Mouse (Mus musculus) intestine, embryonic 14.5 days (tissue): Measurements from ENCODE around the gene Fads3. TPM values are rescaled to one million over a fixed set of nuclear protein-coding genes. Genes with fewer than 3 reads are reported as not detected.
A peak's percentile ranks its signal among the peaks of the same experiment; 100 is the strongest.

Experiments used
- ATAC-seq: fragments of 200-750 bp; cut with Nextera tagmentation; replicated peaks from 2 replicates; pipeline ENCODE4 v1.8.0; 2017; ENCODE audit warnings: low read depth, moderate number of reproducible peaks, moderate TSS enrichment, moderate library complexity; ENCODE audit not compliant: low FRiP score, low TSS enrichment
- DNase-seq: peaks from one replicate; pipeline ENCODE4 v3.0.0-alpha.2; 2018; ENCODE audit warnings: low spot score
- H3K27ac ChIP-seq: fragments of 300-500 bp; sonication (generic); 2 replicates; pipeline ENCODE4 v1.5.1; 2014; ENCODE audit warnings: low read depth, mild to moderate bottlenecking, control low read depth
- H3K27me3 ChIP-seq: fragments of 300-500 bp; sonication (generic); replicated peaks from 2 replicates; pipeline ENCODE4 v1.6.1; 2014; ENCODE audit warnings: low read length, control low read depth; ENCODE audit not compliant: control insufficient read depth, insufficient read depth
- H3K36me3 ChIP-seq: fragments of 300-500 bp; sonication (generic); 2 replicates; pipeline ENCODE4 v1.6.1; 2014; ENCODE audit warnings: low read length, control low read depth; ENCODE audit not compliant: control insufficient read depth, insufficient read depth
- H3K4me1 ChIP-seq: fragments of 300-500 bp; sonication (generic); replicated peaks from 2 replicates; pipeline ENCODE4 v1.6.1; 2014; ENCODE audit warnings: low read length, control low read depth, mixed read lengths; ENCODE audit not compliant: control insufficient read depth, insufficient read depth
- H3K4me2 ChIP-seq: fragments of 300-500 bp; sonication (generic); 2 replicates; pipeline ENCODE4 v1.6.1; 2014; ENCODE audit warnings: low read length
- H3K4me3 ChIP-seq: fragments of 300-500 bp; sonication (generic); 2 replicates; pipeline ENCODE4 v1.5.1; 2014; ENCODE audit warnings: low read depth, low read length, control low read depth, mixed read lengths
- H3K9ac ChIP-seq: fragments of 300-500 bp; sonication (generic); 2 replicates; pipeline ENCODE4 v1.6.1; 2014; ENCODE audit warnings: mild to moderate bottlenecking, low read length
- H3K9me3 ChIP-seq: fragments of 300-500 bp; sonication (generic); 2 replicates; pipeline ENCODE4 v1.6.1; 2016; ENCODE audit warnings: low read length, control low read depth; ENCODE audit not compliant: control insufficient read depth
- WGBS: fragments of 180-500 bp; shearing (Covaris S2); extraction: QIAGEN DNeasy Blood & Tissue Kit; methylation state at CpG from one replicate; pipeline ENCODE4 v1.1.7; 2014; 5-methylcytosine and 5-hydroxymethylcytosine counted together
- polyA plus RNA-seq: library from polyadenylated mRNA; unstranded; fragments of >200 nt; fragmentation: Nextera tagmentation; extraction: Ambion mirVana; gene quantifications from 2 replicates; pipeline ENCODE4 v1.2.1, GENCODE M21; 2014

Fads3 gene
- polyA plus RNA-seq, 1 experiment from 2014 or later = 11.5 TPM

DNA sequence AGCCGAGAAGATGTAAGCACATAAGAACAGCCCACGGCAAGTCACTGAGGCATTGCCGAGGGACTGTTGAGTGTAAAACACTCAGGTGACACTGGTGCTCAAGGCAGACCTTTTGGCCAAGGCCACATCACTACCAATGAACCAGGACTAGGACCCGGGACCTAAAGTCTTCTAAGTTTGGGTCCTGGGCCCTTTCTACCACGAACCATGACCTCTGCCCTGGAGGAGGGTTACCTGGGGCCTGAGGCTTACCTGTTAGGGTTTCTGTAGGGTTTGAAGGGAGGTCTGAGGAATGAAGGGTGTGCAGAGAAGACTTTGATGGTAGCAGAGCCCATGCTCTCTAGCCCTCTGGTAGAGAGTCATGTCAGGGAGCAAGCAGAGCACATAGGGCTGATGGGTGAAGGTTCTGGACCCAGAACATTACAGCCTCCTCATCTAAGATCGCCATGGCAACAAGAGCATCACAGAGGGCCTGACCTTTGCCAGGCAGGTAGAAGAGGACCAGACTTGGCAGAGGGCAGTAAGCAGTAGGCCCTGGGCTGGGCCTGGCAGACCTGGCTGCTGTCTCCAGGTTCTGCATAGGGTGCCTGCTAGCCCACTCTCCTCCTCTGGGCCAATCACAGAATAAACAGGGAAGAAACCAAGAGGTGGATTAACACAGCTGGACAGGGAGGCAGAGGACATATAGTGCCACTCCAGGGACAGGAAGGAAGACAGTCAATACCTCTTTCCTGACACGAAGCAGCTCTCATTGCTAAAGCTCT is 40.0 kb upstream of the Fads3 start, which contains the start of the genes Best1 and Rab3il1:
Gene Best1 (minus strand): TSS at position 428 of the 764 bp plus-strand sequence.
Gene Rab3il1 (plus strand): TSS at position 464 of the 764 bp plus-strand sequence.
- Histone ChIP-seq H3K27me3 (no peaks in the 10 kb centered on the region), H3K36me3 (no peaks in the 10 kb centered on the region), H3K4me1 (no peaks in the 10 kb centered on the region), H3K9ac (no peak within 1 kb of the TSS), H3K9me3 (0 out of 2 replicates have a peak, but pooled peaks cover 4% of the 10 kb centered on the region), H3K27ac (no peak within 1 kb of the TSS), H3K4me2 (no peak within 1 kb of the TSS), H3K4me3 (no peak within 1 kb of the TSS)
- 80% methylated on average over 7 of the region's 7 CpGs for WGBS
- DNase-seq (no peak), ATAC-seq (no peak)

DNA sequence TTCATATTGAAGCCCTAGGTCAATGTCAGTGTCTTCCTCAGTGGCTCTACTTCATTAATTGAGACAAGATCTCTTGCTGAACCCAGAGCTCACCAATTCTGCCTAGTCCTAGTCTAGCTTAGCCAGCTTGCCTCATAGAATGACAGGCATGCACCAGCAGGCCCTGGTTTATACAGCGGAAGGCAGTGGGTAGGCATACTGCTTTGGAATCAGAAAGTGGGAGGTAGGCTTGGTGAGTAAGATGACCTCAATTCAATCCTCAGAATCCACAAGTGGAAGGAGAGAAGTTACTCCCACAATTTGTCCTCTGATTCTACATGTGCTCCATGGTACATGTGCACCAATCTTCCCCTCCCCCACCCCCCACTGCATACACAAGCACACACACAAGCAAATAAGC is 37.7 kb upstream of the Fads3 start:
- Histone ChIP-seq H3K9ac (no peak overlapping the region), H3K27ac (no peak overlapping the region), H3K9me3 (0 out of 2 replicates have a peak, but pooled peaks cover 4% of the 10 kb centered on the region), H3K4me1 (no peaks in the 10 kb centered on the region), H3K27me3 (no peaks in the 10 kb centered on the region), H3K36me3 (no peaks in the 10 kb centered on the region), H3K4me3 (no peak overlapping the region), H3K4me2 (no peak overlapping the region)
- ATAC-seq (no peak), DNase-seq (no peak)
- 97% methylated on average over 1 of the region's 1 CpGs for WGBS

DNA sequence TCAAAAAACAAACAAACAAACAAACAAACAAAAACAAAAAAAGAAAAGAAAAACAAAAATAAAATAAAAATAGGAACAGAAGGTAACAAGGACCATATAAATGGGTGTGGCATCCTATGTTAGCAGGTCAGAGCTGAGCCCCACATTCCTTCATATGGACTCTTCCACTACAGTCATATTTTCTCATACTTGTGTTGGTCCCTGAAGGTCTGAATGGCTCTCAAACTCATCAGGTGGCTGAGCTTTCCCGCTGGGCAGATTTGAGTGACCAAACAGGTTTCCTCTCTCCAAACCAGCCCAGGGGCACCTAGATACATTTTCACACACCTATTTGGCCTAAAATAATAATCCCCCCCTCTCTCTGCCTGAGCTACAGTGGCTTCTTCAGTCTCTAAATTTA is 30.0 kb upstream of the Fads3 start:
- ATAC-seq (no peak), DNase-seq (no peak)
- Histone ChIP-seq H3K4me1 (peaks cover 36% of the 10 kb centered on the region), H3K4me3 (no peak overlapping the region), H3K27ac (no peak overlapping the region), H3K9ac (no peak overlapping the region), H3K36me3 (no peaks in the 10 kb centered on the region), H3K4me2 (no peak overlapping the region), H3K27me3 (no peaks in the 10 kb centered on the region), H3K9me3 (no peaks in the 10 kb centered on the region)
- WGBS = 85% methylated on average over 1 of the region's 1 CpGs

DNA sequence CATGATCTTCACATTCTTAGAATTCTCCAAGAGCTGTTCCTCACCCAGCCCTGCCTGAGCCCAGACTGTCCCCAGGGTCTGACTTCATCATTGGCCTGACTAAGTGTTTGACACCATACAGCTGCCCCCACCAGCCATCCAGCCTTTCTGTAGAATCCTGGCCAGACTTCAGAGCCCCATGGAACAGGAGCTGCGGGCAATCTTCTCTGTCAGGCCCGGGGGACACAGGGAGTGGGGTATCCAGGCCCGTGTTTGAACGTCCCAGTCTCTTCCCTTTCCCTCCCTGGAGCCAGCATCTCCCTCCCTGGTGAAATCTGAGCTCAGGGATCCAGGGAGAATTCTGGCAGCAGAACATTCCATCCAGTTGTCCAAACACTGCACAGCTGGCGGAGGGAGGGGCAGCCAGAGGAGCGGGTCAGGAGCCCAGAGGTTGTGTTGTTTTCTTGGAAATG is 28.5 kb upstream of the Fads3 start:
- H3K4me2 ChIP-seq = 0 out of 2 replicates have a peak overlapping the region, but pooled peaks have one; percentile 0
- H3K4me1 ChIP-seq = peaks cover 42% of the 10 kb centered on the region
- H3K9me3 ChIP-seq = no peaks in the 10 kb centered on the region
- ATAC-seq (peak; percentile 58), DNase-seq (peak; percentile 74)
- H3K27me3 ChIP-seq = no peaks in the 10 kb centered on the region
- H3K4me3 ChIP-seq = no peak overlapping the region
- no peaks in the 10 kb centered on the region for H3K36me3 ChIP-seq
- 0 out of 2 replicates have a peak overlapping the region, but pooled peaks have one; percentile 22 for H3K9ac ChIP-seq
- WGBS = 12% methylated on average over 6 of the region's 6 CpGs
- peak overlapping the region; percentile 91 for H3K27ac ChIP-seq

DNA sequence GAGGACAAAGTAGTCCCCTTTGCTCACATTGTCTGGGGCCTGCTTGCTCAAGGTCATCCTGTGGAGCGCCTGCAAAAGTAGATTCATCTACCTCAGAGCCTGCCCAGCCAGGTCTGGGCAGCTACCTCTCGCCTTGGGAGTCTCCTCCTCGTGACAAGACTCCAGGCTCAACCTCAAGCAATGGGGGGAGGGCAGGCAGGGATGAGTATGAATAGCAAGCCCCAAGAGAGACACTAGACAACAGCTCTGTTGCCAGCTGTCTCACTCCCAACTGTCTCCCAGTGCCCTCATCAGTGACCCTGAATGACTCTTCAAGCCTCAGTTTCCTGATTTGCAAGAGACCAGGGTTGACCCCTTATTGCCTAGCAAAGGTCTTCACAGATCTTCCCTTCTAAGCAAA is 28.0 kb upstream of the Fads3 start:
- 17% methylated on average over 3 of the region's 3 CpGs for WGBS
- ATAC-seq (no peak), DNase-seq (no peak)
- H3K9ac ChIP-seq = no peak overlapping the region
- no peaks in the 10 kb centered on the region for H3K36me3 ChIP-seq
- no peaks in the 10 kb centered on the region for H3K27me3 ChIP-seq
- H3K4me1 ChIP-seq = peaks cover 43% of the 10 kb centered on the region
- peak overlapping the region; percentile 91 for H3K27ac ChIP-seq
- H3K4me2 ChIP-seq = 0 out of 2 replicates have a peak overlapping the region, but pooled peaks have one; percentile 0
- no peaks in the 10 kb centered on the region for H3K9me3 ChIP-seq
- H3K4me3 ChIP-seq = no peak overlapping the region

DNA sequence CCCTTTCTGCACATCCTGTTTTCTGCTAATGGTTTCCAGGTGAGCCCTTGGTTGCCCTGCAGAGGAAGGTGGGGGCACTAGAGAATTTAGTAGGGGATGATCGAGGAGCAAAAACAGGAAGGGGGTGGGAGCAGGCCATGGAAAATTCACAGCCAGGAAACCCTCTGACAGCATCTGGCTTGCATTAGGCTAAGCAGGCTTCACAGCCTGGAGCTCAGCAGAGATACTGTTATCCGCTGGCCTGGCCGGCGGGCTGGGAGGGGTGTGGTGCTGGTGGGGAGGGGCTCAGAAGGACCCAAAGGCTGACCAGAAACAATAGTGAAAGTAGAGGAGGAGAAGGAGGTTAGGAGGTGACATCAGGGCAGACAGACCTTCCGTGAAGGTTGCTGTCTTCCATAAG is 27.5 kb upstream of the Fads3 start:
- Histone ChIP-seq H3K9ac (no peak overlapping the region), H3K4me1 (peaks cover 48% of the 10 kb centered on the region), H3K36me3 (no peaks in the 10 kb centered on the region), H3K27me3 (no peaks in the 10 kb centered on the region), H3K4me3 (no peak overlapping the region), H3K27ac (peak overlapping the region; percentile 91), H3K9me3 (no peaks in the 10 kb centered on the region), H3K4me2 (no peak overlapping the region)
- WGBS = 16% methylated on average over 5 of the region's 5 CpGs
- ATAC-seq (no peak), DNase-seq (no peak)

DNA sequence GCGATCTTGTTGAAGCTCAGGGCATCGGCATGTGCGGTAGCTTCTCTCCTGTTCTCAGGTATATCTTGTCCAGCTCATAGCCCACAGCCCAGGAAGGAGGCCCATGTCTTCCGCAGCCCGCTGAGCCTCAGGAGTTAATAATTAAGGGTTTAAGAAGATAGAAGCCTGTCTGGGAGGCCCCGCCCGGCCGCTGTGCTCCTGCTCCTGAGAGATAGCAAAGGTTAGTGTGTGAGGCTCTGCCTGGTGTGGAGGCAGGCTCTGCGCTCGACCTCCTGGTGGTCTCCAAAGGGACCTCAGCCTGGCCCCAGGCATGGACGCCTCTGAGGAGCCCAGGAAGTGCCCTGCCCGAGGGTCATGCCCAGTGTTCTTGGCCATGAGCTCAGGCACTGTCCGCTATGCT is 26.5 kb upstream of the Fads3 start:
- ATAC-seq (0 out of 2 replicates have a peak, but pooled peaks have one; percentile 24), DNase-seq (no peak)
- Histone ChIP-seq H3K27me3 (no peaks in the 10 kb centered on the region), H3K27ac (0 out of 2 replicates have a peak overlapping the region, but pooled peaks have one; percentile 17), H3K36me3 (no peaks in the 10 kb centered on the region), H3K9ac (no peak overlapping the region), H3K9me3 (no peaks in the 10 kb centered on the region), H3K4me1 (peaks cover 57% of the 10 kb centered on the region), H3K4me2 (peak overlapping the region; percentile 32), H3K4me3 (no peak overlapping the region)
- WGBS = 59% methylated on average over 13 of the region's 13 CpGs

DNA sequence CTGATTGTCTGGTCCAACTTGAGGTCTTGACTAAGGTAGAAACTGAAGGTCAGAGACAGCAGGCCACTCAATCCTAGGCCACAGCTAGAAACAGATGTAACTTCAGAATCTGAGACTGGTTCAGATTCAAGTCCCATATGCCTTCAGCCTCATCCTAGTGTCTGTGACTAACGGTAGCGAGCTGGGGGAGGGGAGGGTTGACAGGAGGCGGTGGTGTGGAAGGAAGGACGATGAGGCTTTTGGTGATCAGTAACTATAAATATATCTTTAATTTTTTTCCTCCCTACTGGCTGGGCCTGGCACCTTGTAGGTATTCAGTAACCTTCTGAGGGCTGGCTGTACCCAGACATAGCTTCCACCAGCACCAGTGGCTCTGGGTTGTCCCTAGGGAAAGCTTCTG is 25.9 kb upstream of the Fads3 start:
- Histone ChIP-seq H3K4me3 (no peak overlapping the region), H3K27me3 (no peaks in the 10 kb centered on the region), H3K27ac (0 out of 2 replicates have a peak overlapping the region, but pooled peaks have one; percentile 17), H3K9ac (no peak overlapping the region), H3K9me3 (no peaks in the 10 kb centered on the region), H3K36me3 (no peaks in the 10 kb centered on the region), H3K4me1 (peaks cover 57% of the 10 kb centered on the region), H3K4me2 (0 out of 2 replicates have a peak overlapping the region, but pooled peaks have one; percentile 32)
- DNase-seq = no peak
- ATAC-seq = no peak
- WGBS = 63% methylated on average over 4 of the region's 4 CpGs
